Mouse (Mus musculus) retina, postnatal 7 days (tissue): ENCODE measurements around the gene Itgb3bp.
A peak's percentile ranks its signal among the peaks of the same experiment; 100 is the strongest.

Experiments used
- DNase-seq: peaks from one replicate; pipeline ENCODE4 v3.0.0-alpha.2; 2012; ENCODE audit warnings: low read depth, low spot score

The Itgb3bp gene

DNA sequence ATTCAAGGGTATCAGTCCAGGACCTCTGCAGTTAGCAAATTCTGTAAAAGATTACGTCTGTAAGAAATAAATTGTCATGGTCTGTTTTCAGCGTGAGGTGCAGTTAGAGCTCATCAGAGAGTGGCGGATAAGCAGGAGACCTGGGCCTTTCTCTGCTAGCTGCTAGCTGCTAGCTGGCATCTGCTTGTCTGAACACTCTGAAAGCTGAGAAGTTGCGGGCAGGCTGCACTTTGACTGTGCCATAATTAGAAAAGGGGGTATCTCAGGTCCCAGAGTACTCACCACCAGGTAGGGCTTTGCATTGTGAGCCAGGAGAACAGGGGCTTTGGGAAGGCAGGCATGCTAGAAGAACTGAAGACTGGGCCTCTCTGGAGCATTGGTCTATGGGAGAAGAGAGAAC is 2.2 kb upstream of the Itgb3bp start:
- DNase-seq = no peak

DNA sequence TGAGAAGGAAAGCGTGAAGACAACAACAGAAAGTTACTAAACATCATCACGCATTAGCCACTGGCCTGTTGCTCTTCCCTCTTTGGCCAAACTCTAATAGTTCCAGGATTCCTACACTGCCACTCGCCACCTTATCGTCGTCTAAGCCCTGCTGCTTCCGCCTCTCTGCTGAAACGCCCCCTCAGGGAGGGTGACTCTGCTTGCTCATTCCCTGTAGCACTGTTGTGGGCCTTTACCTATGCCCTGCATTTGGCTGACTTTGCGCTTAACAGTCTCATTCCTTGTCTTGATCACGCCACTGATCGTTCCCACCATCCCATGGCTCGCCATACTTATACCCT is 1.6 kb upstream of the Itgb3bp start:
- no peak for DNase-seq

DNA sequence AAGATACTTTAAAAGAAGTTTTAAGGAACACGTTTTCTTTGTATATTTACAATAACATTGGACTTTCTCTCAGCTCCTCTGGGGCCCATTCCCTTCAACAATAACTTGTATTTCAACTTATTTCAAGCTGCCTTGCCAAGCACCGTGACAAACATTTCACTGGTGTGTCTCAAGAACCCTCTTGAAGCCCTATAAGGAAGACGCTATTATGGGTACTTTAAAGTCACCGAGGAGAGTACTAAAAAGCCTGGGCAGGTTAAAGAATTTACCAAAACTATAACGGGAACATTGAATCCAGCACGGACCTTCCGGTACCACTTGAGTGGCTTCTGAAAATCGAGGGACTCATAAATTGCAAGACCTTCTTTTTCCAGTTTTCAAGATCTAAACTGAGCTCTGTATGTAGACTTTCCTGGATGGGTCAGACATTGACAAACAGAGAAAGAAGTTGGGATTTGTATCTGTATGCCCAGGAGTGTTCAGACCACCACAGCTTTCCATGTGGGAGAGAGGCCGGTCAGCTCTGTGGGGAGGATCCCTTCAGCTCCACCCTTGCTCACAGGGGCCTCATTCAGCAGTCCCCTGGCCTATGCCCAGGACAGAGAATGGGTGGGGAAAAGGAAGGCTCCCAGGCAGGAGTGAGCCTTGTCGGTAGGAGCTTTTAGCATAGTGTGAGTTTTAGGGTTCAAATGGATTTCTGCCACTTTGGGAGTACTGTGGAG is 1.1 kb upstream of the Itgb3bp start:
- DNase-seq = no peak

DNA sequence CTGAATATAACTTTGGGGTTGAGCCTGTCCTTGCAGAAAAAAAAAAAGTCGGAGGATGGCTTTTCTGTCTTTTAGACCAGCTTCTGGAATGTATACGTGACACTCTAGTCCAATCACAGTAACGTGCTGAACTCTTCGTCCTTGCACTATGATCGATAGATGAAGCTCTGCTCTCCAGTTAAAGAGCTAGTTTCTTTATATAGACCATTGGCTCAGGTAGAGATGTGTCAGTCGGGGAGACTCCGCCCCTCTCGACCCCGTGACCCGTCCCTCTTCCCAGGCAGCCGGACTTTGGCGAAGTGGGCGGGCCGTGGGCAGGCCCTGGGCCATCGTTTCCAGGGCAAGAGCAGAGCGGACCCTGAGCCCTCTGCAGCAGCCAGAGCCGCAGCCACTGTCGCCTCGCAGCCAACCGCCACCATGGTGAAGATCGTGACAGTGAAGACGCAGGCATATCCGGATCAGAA is 432 bp downstream of the Itgb3bp start, which contains the start of gene Pgm1:
Pgm1 (plus strand) TSS at position 266 of the 464 bp plus-strand sequence.
- peak; percentile 42 for DNase-seq

DNA sequence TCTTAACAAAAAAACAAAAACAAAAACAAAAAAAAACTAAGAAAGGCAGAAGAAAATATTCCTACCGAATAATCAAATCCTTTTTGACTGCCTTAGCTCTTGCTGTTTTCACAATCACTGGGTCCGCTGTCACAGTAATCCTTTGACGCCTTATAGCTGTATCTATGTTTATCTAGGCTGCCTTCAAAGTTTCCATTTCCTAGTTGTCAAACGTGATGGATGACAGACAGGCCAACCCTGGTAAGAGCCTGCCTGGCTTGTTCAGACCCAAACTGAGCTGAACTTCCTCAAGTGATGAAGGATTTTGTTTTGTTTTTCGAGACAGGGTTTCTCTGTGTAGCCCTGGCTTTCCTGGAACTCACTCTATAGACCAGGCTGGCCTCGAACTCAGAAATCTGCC is 1.1 kb downstream of the Itgb3bp start:
- DNase-seq = no peak

DNA sequence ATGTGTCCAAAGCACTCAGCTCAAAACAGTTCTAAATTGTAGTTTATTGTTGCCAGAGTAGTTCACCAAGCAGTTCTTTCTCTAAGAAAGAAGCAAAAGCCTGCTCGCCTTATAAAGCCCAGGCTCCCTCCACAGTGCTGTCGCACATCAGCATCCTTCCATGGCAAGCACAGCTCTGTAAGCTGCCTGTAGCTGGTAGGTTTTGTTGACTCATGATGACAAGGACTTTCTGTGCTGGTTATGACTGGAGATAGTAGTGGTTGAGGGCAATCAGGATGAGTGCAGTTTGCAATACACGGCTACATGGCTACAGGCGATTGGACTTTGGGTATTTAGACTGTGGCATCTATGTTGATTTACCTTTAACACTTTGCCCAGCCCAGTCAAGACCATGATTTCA is 3.2 kb downstream of the Itgb3bp start:
- no peak for DNase-seq

DNA sequence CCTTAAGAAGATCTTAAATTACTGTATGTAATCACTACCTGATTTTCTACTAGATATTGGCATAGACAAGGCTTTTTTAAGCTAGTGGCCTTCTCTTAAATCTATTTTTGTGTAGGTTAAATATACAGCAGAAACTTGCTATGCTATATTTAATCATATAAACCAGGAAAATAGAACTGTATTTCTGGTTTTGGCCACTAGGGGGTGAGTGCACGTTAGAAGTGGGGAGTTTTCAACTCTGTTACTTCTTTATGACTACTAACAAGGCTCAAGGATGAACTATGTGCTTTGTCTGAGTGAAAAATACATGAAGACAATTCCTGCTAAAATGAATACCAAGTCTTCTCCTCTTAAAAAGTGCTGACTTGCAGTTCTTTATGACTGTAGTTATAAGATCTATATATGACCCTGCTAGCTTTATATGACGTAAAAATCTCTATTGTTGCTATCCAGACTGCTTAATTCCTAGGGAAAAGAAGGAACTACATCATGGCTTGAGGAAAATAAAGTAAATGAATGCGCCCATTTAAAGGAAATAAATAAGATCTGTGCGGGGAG is 15.6 kb downstream of the Itgb3bp start:
- no peak for DNase-seq

DNA sequence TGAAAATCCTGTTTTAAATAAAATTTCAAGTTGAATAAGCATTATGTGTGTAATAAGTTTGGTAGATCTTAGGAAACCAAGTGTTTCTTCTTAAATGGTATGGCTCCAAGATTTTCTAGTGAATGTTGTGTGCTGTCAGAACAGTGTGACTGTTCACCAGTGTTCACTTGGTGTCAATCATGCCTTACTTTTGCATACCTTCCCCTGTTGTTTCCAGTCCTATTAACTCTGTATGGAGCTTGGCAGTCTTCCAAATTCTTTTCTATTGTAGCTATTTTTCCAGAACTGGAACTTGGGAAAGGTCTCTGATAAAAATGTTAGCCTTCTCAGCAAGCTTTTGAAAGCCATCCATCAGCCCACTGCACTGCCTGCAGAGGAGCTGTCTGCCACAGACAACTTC is 47.2 kb downstream of the Itgb3bp start:
- DNase-seq = no peak

DNA sequence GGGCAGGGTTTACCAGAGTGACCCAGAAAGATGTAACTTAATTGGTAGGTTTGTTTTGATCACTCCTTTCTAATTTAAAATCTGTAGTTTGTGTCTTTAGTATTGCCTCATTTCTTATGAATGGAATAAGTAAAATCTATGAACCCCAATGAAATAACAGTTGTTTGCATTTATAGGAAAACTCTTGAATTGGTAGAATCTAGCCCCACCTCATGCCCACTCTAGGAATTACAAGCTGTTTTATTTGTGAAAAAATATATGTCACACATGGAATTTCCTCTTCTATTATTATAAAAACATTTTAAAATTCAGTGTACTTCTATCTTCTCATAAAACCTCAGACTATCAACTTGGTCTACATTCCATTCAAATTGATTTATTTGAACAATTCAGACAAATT is 47.7 kb downstream of the Itgb3bp start:
- no peak for DNase-seq

DNA sequence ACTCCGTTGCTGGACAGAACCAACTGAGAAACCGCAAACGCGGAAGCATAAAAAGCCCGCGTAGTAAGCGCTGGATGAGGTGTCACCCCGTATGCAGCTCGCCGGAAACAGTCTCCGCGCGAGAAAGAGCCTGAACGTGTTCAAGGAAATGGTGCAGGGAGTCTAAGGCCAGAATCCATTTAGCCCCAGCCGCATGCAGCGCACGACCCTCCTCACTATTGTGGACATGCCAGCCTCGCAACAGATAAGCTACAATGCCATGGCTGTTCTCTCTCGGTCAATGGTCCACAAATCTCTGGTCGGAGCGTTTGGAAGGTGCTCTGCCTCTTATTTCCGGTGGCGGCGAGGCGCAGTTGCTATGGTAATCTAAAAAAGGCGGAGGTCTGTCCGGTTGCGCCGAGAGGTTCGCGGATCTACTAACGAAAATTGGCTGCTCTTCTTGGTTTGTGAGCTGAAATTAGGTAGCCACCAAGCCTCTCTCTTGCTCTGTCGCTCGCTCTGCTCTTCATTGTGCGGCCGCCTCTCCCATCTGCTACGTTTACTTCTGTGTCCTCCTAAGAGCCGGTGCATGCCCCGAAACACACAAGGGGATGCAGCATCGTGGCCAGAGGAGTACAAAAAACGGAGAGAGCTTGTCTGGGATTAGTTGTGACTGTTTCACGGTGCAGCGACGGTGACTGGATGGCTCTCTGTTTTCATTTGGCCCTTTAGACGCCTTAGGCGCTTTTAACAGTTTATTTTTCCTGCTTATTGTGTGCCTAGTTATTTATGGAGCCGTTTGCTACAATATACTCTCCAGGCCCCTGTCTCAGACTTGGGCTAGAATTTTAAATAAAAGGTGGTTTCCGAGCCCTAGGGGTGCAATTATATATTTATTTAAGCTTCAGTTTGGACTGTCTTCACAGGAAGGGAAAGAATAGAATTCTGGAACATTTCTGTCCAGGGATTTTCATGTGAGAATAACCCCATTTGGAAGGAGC is 100.2 kb downstream of the Itgb3bp start, which contains the start of gene Efcab7:
Efcab7 (plus strand) TSS at position 105 of the 980 bp plus-strand sequence.
- peak; percentile 77 for DNase-seq

DNA sequence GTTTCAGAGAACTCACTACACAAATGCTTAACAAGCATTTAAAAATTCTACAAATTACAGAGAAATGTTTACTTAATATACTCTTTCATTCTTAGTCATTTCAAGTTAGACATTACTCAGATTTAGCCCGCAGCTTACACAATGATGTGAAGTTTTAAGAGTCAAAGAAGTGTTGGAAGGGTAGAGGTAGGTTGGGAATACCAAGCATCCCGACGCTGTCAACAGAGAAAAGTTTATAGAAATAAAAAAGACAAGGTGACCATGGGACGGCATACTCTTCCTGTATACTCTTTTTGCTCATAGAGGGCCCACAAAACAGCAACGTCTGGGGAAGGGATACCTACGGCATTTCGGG is 100.9 kb downstream of the Itgb3bp start:
- no peak for DNase-seq

DNA sequence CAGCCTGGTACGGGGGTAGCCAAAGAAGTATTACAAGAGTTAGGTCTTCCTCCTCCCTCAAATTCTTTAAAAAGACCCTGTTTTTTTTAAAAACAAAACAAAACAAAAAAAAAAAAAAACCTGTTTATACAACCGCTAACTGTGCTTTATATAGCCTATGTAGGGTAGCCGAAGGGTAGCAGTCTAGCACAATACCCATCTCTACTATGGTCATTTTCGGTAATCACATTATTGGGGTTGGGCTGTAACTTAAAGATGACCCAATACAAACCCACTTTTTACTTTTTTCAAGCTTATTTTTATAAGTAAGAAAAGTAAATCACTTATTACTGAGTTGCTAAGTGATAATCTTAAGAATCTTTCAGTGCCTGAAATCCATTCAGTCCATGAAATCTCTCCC is 101.3 kb downstream of the Itgb3bp start:
- DNase-seq = no peak

DNA sequence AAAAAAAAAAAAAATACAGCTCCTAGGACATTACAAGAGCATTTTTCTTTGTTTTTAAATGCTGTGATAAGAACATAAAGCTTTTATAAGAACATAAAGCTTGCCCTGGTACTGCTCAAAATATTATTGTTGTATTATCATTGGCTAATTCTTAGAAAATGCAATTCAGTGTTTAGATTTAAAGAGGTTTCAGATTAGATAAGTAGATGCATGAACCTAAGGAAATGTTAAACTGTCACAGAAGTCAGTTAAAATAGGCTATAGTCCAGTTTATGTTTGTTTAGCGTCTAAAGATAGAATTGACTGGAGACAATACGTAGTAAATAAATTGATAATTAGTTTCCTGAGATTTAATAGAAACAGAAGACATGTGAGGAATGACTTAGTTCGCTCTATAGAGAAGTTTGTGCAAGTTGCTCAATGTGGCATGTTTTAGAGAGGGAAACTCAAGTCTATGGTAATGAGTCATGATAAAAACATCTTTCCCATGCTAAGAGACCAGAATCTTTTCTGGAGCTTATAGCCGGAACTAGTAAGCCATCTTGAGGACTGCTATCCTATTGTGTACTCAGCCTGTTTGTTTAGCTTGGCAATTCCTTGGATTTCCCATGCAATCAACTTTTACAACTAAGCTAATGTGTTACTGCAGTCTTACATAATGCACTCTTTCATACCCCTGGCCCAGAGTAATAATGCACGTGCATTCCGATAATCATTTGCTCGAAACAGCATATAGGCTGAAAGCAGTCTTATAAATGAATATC is 112.7 kb downstream of the Itgb3bp start:
- no peak for DNase-seq

DNA sequence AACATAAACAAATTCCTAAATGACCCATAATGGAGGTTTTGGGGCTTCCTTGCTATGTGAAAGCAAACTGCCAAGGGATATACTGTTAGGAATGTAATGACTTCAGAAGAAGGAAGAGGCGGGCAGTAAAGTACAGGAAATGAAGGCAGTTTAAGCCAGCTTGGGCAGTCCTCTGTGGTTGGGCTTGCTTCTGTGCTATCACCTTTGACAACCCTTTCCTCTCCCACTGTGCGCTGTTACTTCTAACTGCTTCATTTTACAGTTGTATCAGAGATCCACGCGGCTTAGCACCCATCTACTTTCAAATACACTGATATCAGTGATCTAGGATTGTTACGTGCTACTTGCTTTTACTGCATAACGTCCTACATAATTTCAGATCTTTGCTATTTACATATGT is 137.2 kb downstream of the Itgb3bp start:
- no peak for DNase-seq

DNA sequence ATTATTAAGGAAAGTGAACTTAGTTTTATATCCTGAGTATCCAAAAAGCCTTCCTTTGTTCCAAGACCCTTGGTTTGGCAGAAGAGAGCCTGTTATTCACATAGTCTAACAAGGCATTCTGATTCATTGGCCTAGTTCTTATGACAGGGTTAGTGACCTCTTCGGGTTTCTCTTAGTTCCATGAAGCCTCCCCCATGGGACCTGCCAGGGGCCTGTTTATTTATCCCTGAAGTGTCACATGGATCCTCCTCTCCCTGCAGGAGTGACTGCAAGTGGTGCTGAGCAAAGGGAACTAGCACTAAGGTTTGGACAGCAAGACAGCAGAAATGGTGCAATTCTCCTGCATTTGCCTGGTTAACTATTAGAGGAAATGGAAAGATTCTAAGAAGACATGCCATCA is 156.6 kb downstream of the Itgb3bp start:
- DNase-seq = no peak

DNA sequence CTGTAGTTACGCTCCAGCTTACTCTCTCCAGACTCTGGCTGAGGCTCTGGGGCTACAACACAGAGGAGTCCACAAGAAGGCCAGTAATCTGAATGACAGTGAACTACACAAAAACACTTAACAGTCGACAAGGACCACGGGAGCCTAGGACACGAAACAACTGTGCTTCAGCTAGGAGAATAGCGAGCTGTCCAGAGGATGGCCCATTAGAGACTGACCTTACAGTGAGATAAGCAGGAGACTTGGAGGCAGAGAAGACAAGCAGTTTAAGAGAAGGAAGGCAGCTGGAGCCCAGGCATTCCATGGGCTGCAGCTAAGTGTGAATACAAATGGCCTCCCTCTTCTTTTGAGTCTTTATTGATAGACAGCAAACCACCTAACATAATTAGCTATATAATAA is 159.1 kb downstream of the Itgb3bp start:
- DNase-seq = no peak

DNA sequence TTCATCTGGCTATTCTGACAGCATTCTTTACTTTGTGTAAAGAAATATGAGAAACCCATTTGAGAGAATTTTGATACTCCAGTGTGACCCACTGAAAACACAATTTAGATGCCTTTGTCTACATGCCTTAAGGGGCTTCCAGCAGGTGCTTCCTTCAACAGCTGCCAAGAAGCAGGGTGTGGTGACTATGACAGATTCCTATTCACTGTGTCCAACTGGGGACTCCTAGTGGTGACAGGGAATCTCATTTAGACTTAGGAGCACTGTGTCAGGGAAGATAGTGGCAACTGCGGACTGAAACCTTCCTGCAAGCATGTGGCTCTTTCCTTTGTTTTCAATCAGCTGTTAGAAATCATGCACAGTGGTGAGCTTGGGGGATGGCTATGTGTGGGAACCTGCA is 162.9 kb downstream of the Itgb3bp start:
- DNase-seq = peak; percentile 4

DNA sequence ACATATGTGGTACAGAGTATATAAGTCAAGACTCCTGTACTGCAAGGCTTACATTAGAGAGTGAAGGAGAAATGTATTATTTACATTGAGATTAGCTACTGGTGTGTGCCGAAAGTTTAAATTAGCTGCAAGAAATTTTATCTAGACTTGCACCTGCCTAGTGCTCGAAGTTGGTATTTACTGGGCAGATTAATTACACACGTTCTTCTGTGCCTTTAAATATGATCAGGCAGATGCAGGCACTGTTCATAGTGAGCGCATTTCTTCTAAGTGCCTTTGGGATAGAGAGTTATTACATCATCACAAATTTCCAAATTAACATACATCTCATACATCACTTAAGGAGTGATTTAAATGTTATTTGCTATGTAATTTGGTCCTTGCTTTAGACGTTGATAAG is 163.3 kb downstream of the Itgb3bp start:
- DNase-seq = no peak

DNA sequence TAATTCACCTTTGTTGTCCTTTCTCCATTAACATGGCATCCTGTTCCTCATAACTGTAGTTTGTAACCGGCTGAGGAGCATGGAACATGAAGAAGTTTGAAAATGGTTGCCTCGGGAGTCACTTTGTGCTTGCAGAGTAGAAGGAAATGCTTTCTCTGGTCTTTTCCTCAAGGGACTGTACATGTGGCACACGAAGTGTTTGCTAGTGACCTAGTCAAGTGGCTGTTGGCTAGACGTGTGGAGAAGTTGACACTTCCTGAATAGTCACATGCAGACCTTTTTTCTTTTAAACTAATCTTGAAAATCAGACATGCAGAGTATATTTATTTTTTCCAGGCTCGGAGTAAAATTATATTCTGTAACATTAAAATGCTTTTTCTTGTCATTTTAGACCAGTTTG is 177.2 kb downstream of the Itgb3bp start:
- DNase-seq = no peak

DNA sequence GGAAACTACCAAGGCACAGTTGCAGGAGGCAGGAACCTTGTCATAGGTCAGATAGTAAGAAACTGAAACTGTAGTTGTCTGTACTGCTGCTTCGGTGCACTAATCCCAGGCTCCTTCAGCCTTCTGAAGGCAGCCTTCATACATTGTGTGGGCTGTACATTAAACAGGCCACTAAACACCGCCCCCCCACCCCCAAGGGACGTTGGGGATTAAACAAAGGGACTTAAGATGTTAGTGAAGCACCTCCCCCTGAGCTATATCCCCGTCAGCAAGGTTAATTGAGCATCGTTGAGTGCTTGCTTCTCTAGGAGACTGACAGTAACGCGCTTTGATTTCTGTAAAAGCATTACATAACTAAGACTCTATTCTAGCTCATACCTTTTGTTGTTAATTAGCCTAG is 189.8 kb downstream of the Itgb3bp start:
- DNase-seq = no peak

DNA sequence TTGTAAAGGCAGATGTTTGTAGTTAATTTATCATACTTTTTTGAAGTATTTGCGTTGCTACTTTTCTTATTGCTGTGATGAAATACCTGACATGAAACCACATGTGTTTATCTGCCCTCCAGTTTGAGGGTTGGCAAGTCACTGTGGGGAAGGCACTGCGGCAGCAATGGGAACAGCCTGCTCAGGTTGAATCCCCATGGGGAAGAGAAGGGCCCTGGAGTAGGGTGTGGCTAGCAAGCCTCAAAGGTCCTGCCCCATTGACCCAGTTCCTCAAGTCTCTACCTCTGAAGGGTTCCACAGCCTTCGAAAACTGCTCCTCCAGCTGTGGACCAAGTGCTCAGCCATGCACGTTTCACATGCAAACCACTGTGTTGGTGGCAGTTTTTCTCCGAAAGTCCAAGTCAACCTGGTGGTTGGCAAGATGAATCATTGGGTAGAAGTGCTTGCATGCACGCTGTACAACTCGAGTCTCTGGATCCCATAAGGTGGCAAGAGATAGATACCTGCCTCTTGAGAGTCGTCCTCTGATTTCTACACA is 203.6 kb downstream of the Itgb3bp start:
- no peak for DNase-seq
